Mouse (Mus musculus): Measurements from ENCODE around the gene Naa40.

Gene Naa40

DNA sequence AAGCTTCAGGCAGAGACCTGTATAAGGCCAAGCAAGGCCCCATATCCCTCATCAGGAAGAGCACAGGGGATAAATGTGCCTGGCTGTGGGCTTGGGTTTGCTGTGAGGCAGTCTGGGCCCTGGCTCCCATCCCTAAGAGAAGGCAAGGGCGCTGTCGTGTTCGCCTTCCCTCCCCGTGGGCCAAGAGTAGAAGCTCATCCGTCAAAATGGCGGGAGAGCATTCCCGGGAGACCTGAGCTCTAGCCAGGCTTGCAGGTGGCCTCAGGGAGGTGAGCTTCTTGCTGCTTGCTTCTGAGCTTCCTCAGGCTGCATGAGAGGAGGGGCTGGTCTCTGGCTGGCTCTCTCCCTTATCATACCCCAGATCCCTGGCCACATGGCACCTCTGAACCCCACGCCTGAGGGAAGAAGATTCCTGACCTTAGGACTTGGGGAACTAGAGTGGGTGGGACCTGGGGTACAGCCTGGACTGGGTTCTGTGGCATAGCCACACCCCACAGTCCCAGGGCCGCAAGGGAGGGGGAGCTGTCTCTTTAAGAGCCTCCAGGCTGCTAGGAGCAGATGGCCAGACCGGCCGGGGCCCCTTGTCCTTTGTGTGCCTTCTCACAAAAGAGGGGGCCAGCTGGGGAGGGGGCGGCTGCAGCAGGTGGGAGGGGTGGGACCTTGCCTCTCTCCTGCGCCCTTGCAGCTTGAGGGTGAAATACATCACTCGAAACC is 24.7 kb upstream of the Naa40 start:
- no peak for DNase-seq (ENCODE audit: low spot score)

DNA sequence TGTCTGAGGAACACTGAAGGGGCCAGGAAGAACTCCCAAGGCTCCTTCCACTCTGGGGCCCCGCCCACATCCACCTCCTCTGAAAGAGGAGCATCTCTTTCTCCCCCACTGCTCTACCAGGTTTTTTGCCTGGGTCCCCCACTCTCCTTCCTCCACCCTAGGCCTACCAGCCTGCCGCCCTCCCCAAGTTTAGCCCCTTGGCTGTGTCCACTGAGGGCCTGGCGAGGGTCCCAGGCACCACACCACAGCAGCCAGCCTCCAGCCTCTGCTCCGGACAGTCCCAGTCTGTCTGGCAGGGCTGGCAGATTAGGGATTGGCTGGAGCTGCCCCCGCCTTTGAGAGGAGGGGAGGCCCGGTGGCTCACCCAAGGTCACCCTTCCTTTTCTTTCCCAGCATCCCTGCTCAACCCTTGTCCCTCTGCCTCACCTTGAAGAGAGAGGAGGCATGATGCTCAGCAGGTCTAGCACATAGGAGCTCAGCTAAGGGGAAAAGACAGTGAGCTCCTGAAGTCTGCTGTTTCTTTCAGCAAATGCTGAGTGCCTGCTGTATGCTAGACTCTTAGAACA is 23.9 kb upstream of the Naa40 start:
- no peak for DNase-seq (ENCODE audit: low spot score)

DNA sequence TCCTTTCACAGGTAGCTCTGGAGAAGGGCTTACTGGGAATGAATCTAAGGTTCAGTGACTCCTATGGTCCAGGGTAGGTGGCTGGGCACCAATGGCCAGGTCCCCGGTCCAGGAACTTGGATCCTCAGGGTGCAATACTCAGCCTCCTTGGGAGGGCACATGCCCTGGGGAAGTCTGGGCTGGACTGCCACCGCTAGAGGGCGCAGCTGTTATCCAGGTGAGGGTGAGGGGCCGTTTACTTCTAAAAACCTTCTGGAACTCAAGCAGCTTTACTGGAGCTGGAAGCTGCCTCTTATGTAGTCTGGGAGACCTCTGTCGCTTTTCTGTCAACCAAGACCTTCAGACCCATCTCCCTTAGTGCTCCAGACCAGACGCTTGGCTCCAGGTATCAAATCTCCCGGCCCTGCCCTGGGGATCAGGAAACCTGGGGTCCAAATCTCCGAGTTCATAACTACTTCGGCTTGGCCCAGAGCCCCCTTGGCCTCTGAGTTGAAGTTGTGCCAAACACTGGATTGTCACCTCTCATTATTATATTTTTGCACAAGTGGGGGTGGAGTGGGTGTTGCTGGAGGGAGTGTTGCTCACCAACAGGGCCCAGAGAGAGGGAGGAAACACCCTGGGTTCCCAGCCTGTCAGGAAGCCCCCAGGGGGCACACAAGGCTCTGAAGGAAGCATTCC is 23.2 kb upstream of the Naa40 start:
- DNase-seq (ENCODE audit: low spot score): peak; percentile 73

DNA sequence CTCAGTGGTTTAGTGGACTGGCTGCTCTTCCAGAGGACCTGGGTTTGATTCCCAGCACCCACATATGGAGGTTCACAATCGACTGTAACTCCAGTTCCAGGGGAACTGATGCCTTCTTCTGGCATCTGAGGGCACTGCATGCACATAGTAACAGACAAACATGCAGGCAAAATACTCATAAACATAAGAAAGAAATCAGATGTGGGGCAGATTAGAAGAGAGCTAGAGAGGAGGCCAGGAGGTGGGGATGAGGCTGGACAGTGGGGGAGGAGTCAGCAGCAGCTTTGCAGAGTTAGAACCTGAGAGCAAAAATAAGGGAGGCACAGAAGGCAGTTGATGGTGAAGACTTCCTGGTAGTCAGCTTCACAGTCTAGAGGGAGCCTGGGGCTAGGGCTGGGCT is 21.6 kb upstream of the Naa40 start:
- no peak for DNase-seq (ENCODE audit: low spot score)

DNA sequence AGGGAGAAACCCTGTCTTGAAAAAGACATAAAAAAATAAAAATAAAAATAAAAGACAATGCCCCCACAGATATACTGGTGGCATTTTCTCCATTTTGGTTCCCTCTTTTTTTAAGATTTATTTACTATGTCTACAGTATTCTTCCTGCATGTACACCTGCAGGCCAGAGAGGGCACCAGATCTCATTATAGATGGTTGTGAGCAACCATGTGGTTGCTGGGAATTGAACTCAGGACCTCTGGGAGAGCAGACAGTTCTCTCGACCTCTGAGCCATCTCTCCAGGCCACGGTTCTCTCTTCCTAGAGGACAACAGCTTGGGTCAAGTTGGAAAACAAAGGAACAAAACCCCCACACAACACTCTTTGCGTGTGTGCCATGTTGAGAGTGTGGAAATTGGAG is 21.0 kb upstream of the Naa40 start:
- DNase-seq (ENCODE audit: low spot score): no peak

DNA sequence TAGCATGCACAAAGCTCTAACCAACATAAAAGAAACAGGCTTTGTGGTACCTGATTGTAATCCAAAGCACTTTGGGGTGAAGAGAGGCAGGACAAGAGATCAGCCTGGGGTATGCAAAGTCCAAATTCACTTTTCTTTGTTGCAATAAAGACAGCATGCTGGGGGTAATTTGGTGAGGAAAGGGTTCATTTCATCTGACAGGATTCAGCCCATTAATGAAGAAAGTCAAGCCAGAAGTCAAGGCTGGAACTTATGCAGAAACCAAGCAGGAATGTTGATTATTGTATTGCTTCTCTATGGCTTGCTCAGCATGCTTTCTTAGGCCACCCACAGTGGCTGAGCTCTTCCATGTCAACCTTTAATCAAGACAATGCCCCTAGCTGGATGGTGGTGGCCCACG is 20.5 kb upstream of the Naa40 start:
- DNase-seq (ENCODE audit: low spot score): no peak

DNA sequence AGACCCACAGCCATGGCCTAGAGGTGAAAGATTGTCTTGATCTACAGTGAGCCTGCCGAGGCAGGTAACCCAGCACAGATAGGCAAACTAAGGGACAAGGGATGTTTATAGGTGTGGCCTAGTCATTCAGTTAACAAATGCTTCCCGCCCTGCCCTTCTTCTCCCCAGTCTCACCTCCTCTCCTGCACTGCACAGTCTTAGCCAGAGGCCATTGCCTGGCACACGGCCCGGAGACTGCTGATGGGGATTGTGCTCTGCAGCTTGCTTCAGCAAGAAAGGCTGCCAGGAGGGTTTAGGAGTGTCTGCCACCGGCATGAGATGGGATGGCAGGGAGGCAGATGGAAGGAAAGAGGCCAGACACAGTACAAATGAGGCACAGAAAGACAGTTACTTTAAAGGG is 16.9 kb upstream of the Naa40 start:
- DNase-seq (ENCODE audit: low spot score): no peak

DNA sequence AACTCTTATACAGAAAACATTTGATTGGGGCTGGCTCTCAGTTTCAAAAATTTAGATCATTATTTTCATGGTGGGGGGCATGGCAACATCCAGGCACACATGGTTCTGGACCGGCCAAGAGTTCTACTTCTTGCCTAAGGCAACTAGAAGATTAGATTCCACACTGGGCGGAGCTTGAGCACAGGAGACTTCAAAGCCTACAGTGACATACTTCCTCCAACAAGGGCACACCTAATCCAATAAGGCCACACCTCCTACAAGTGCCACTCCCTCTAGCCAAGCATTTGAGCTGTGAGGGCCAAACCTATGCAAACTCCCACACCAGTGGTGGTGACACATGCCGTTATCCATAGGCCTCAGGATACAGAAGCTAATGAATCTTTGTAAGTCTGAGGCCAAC is 5.0 kb upstream of the Naa40 start:
- no peak for DNase-seq (ENCODE audit: low spot score)

DNA sequence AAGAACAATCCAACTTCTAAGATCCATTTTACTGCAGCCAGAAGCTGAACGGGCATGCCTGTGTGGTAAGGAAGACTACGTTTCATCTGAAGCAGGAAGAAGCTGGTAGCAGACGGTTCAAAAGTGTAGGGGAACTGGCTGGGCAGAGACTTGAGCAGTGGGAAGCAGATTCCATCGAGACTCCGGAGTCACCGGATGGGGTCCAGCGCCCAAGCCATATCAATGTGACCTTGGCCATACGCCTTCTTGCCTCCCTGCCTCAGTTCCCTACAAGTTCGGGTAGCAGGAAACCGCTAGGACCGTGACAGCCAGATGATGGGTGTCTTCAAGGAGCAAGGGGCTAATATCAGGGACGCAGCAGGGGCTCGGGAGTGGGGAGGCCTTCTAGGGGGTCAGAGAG is 692 bp downstream of the Naa40 start:
- peak; percentile 11 for DNase-seq (ENCODE audit: low spot score)

DNA sequence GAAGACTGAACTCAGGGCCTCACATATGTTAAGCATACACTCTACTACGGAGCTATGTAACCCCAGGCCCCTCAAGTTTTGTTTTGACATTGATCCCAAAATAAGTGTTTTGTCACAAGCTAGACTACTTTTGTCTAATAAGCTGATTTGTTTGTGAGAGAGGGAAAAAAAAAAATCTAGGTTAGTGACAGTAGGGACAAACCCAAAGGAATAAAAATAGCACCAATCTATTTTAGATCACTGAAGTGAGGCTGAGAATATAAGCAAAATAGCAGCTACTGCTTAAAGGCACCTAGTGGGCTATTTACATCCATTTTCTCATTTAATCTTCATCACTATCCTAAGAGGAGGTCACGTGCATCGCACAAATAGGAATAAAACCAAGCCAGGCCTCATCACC is 1.4 kb downstream of the Naa40 start:
- DNase-seq (ENCODE audit: low spot score): no peak

DNA sequence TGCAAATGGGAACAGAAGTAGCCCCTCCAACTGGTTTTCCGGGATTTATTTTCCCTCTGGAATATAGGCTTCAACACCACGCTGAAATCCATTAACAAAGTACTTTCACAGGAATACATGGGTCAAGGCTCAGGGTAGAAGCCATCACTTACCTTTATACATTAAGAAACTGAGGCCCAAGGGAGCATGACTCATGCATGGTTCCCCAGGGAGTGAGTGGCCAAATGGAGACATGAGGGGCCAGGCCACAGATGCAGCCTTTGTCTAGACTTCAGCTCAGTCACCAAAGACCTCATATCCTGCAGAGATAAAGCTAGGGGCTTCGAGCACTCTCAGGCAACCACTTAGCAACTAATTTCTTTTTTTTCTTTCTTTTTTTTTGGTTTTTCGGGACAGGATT is 4.2 kb downstream of the Naa40 start:
- DNase-seq (ENCODE audit: low spot score): no peak

DNA sequence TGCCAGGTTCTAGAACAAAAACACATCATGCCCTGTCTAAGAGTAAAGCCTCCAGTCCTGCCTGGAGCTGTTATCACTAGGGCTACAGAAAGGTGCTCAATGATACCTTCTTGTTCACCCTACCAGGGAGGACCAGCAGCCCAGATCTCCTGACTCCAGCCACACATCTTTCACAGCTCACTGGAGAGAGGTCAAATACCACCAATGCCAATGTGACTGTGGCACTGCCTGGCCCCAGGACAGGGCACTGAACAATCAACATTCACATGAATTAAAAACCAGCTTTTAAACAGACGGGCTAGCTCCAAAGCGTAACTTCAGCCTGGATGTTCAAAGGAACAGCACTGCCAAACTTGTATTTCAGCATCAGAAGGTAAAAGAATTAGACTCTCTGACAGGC is 5.0 kb downstream of the Naa40 start:
- DNase-seq (ENCODE audit: low spot score): no peak

DNA sequence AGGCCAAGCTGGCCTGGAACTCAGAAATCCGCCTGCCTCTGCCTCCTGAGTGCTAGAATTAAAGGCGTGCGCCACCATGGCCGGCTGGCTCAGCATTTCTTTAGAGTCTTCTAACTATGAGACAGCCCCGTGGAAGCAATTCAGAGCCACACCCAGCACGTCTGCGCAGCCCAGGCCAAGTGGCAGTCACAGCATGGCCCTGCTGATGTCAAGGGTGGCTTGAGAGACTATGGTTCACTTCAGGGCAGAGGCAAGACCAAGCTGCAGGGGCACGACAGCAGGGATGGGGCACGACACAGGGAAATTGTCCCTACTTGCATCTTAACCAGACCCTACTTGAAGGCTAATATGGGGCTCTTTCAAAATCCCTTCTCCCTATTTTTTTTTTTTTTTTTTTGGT is 5.5 kb downstream of the Naa40 start:
- DNase-seq (ENCODE audit: low spot score): no peak

DNA sequence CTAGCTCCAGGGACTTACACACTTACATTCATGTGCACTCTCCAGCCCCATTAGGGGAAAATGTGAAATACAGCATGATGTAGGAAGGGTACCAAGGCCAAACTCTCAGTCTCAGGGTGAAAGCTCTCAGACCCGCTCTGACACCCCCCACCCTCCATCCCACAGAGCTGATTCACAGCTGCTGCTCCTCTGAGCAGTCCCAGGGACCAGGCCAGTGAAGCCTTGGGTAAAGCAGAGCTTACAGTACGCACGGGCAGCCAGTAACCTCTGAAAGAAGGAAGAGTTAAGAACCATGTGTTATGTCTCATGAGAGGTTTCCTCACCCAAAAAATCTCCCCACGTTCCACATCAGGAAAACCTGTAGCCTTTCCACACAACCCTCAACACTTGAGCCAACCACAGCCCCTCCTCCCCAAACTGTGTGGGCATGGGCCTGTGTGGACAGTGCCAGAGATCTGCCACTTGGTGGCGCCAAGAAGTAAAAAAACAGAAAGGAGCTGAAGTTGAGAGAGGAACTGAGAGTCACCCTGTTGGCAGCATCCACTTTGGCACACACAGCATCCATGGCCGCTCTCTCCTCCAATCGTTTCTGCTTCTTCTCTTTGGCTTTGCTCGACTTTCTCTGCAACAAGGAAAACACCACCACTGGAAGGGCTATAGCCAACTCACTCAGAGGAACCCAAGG is 6.3 kb downstream of the Naa40 start:
- DNase-seq (ENCODE audit: low spot score): peak; percentile 77

DNA sequence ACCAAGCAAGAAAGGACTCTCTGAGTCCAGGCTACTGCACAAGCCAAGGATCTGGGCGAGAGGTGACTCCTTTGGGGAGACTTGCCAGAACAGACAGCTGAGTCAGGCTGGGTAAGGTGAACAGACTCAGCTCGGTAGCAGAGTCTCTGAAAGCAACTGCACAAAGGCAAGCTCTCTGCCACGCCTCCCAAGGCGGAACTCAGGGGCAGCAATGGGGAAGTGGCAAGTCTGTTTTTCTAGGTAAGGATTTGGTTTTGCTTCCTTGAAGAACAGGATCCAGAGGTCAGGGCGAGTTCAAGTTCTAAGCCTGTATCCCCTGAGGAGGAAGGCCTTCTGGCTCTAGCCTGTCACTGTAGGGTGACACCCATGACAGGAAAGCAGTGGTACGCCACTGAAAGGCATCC is 14.5 kb downstream of the Naa40 start:
- DNase-seq (ENCODE audit: low spot score): no peak

DNA sequence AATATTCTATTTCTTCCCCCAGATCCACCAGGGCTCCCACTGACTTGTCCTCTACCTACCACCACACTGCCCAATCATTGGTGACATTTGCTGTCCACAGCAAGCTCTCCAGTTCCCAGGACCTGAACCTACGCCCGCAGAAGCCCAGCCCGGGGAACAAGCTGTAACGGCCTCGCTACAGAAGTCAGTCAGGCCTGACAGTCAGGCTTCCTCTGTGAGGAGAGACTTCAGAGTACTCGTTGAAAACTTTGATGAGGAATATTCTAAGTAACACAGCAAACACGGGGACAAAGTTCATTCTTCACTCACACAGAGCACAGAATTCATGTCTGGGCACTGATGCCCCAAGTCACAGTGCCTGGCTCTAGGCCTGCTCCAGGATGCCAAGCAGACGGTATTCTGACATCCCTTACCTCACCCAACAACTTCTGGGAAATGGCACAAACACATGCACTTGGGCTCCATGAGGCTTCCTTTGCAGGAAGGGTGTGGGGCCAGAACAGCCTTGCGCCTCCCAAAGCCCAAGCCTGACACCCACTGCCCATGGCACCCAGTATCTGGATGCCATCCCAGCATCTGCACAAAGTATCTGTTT is 15.8 kb downstream of the Naa40 start:
- DNase-seq (ENCODE audit: low spot score): no peak

DNA sequence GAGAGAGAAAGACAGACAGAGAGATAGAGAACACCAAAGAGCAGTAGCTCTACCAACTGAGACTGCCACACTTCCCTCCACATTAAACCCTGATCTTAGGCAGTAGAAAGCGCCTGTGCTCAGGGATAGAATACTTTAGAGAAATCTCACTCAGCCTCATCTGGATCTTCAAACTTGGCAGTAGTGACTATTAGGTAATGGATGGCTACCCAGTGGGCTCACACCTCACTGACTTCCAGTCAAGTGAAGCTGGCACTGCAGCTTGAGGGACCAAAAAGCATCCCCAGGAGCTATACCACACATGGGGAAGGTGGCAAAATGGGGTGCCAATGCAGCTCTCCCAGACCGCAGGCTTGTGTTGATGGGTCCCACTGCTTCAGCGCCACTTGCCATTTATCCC is 16.7 kb downstream of the Naa40 start:
- DNase-seq (ENCODE audit: low spot score): no peak

DNA sequence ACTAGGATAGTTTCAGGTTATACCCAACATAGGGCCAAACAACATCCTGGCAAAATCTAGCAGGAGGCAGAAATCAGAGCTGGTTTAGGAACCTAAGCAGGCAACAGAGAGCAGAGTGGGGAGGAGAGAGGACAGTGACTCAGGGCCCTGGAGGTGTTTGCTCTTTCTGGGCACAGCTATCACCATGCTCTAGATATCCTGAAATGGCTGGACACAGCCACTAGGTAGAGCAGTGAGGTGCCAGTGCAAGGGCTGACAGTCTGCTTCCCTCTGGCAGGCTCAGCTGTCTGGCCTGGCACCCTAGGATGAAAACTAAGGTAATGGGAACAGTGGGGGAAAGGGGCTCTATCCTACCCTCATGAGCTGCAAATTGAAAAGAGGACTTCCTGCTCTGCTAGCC is 17.5 kb downstream of the Naa40 start:
- DNase-seq (ENCODE audit: low spot score): no peak

DNA sequence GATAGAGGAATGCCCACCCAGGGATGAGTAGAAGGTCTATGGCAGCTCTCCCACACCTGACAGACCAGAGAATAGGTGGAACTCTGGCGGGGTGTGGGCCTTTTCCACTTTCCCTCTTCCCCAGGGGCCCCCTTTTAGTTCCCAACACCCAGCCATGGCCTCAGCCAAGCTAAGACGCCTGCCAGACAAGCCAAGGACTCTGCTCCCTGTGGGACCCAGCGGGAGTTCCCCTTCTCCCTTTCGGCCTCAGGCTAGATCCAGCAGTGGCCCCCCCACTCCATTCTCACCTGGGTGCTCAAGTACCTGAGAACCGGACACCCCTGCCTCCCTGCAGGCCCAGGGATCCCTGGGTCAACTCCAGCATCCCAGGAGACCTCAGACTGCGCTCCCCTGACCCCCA is 18.8 kb downstream of the Naa40 start:
- DNase-seq (ENCODE audit: low spot score): no peak

DNA sequence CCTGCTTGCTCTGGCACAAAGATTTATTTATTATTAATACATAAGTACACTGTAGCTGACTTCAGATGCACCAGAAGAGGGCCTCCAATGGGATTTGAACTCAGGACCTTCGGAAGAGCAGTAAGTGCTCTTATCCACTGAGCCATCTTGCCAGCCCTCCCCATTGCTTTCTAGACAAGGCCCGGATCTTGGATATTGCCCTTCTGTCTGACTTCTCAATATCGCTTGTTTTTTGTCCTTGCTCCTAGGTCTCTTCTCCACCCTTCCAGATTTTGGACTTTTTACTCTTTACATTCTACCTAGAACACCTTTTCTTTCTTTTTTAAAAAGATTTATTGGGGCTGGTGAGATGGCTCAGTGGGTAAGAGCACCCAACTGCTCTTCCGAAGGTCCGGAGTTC is 22.2 kb downstream of the Naa40 start:
- DNase-seq (ENCODE audit: low spot score): no peak

DNA sequence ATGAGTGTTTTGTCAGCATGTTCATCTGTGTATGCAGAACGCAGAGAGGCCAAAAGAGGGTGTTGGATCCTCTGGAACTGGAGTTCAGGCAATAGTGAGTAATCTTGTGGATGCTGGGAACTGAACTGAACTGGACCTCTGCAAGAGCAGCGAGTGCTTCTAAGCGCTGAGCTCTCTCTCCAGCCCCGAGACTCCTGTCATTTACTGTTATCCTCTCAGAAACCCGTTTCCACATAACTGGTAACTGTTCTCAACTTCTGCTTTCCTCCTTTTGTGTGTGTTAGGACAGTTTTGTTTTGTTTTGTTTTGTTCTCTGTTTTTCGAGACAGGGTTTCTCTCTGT is 23.1 kb downstream of the Naa40 start:
- no peak for DNase-seq (ENCODE audit: low spot score)

DNA sequence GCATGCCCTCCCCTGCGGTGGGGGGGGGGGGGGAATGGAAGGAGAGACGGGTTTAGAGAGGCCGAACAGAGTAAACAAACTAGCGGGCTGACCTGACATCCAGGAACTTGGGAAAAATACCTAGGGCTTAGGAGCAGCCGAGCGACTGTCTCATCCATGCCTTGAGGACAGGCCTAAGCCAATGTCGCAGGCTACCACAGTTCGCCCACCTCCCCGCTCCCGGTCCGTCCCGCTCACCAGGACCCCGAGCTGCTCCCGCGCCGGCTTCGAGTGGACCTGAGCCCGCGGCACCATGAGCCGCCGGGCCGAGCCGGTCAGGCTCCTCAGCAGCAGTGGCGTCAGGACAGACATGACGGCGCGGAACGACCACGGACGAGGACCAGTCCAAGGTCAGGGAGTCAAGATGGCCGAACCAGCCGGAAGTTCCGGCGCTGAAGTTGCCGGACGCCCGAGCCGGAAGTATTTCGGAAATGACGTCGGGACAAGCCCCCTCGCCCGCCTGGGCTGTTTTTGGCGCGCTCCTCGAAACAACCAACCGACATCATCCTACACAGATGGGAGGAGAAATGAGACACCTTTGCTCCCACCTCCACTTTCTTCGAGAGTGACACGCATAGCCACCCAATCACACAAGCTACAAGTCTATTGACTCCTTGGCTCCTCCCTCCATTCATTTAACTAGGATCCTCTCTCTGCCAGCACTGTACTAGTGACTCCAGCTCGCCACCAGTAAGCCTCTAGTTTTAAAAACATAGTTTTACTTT is 23.6 kb downstream of the Naa40 start, which contains the start of gene Cox8a:
Gene Cox8a (minus strand): TSS at position 455 of the 764 bp plus-strand sequence.
- peak; percentile 94 for DNase-seq (ENCODE audit: low spot score)
